Mouse (Mus musculus): ENCODE measurements around the gene Ptpn13.

The Ptpn13 gene

GRCm38 (mm10) chr5:103424678-103425319 is at the start of gene Ptpn13:
TSS of gene Ptpn13 (plus strand) at chr5:103425192.
- DNase-seq (ENCODE audit: low read depth, low spot score): peak; percentile 98

- no peak for DNase-seq (ENCODE audit: low read depth, low spot score)
These were observed 49.8 kb upstream of the Ptpn13 start for GRCm38 (mm10) chr5:103375226-103375625.

- peak; percentile 29 for DNase-seq (ENCODE audit: low read depth, low spot score)
These were observed 48.4 kb upstream of the Ptpn13 start for GRCm38 (mm10) chr5:103376354-103377295.

- no peak for DNase-seq (ENCODE audit: low read depth, low spot score)
These were observed 47.4 kb upstream of the Ptpn13 start for GRCm38 (mm10) chr5:103377493-103378130.

- no peak for DNase-seq (ENCODE audit: low read depth, low spot score)
These were observed 44.0 kb upstream of the Ptpn13 start for GRCm38 (mm10) chr5:103380785-103381527.

- DNase-seq (ENCODE audit: low read depth, low spot score): no peak
These were observed 42.0 kb upstream of the Ptpn13 start for GRCm38 (mm10) chr5:103382951-103383350.

GRCm38 (mm10) chr5:103384021-103384420 is 41.0 kb upstream of the Ptpn13 start:
- DNase-seq (ENCODE audit: low read depth, low spot score): no peak

- DNase-seq (ENCODE audit: low read depth, low spot score): no peak
These were observed 37.4 kb upstream of the Ptpn13 start for GRCm38 (mm10) chr5:103387540-103388026.

GRCm38 (mm10) chr5:103389415-103389814 is 35.6 kb upstream of the Ptpn13 start:
- no peak for DNase-seq (ENCODE audit: low read depth, low spot score)

GRCm38 (mm10) chr5:103393220-103393619 is 31.8 kb upstream of the Ptpn13 start:
- DNase-seq (ENCODE audit: low read depth, low spot score): no peak

GRCm38 (mm10) chr5:103393752-103394151 is 31.2 kb upstream of the Ptpn13 start:
- DNase-seq (ENCODE audit: low read depth, low spot score): no peak

GRCm38 (mm10) chr5:103395683-103396082 is 29.3 kb upstream of the Ptpn13 start:
- DNase-seq (ENCODE audit: low read depth, low spot score): no peak

GRCm38 (mm10) chr5:103397429-103397828 is 27.6 kb upstream of the Ptpn13 start:
- no peak for DNase-seq (ENCODE audit: low read depth, low spot score)

GRCm38 (mm10) chr5:103404213-103404968 is 20.6 kb upstream of the Ptpn13 start:
- DNase-seq (ENCODE audit: low read depth, low spot score): no peak

- no peak for DNase-seq (ENCODE audit: low read depth, low spot score)
These were observed 19.1 kb upstream of the Ptpn13 start for GRCm38 (mm10) chr5:103405921-103406320.

GRCm38 (mm10) chr5:103412020-103412747 is 12.8 kb upstream of the Ptpn13 start:
- no peak for DNase-seq (ENCODE audit: low read depth, low spot score)

GRCm38 (mm10) chr5:103414542-103414941 is 10.4 kb upstream of the Ptpn13 start:
- no peak for DNase-seq (ENCODE audit: low read depth, low spot score)

- peak; percentile 30 for DNase-seq (ENCODE audit: low read depth, low spot score)
These were observed 7.0 kb upstream of the Ptpn13 start for GRCm38 (mm10) chr5:103418009-103418408.

GRCm38 (mm10) chr5:103418886-103419285 is 6.1 kb upstream of the Ptpn13 start:
- peak; percentile 53 for DNase-seq (ENCODE audit: low read depth, low spot score)

GRCm38 (mm10) chr5:103420568-103420967 is 4.4 kb upstream of the Ptpn13 start:
- DNase-seq (ENCODE audit: low read depth, low spot score): no peak
